Comparison of ENCODE assay signal across 10 mouse cellular contexts in genomic region chr11:56159412-56160074, GRCm38 (mm10).
A peak's percentile ranks its signal among the peaks of the same experiment; 100 is the strongest.
DNase-seq lines count a peak whose midpoint lies in the region; ATAC-seq and TF ChIP-seq lines count a peak whose summit lies in the region.
"Had no signal": no experiment of that assay in that cellular context is flagged by ENCODE, and none has a peak within 500 bp of the region (broad histone marks: within the 10 kb centered on the region; RNA-seq: fewer than 3 reads in every experiment).

No protein-coding gene starts in this region.

- H3K9ac ChIP-seq in lung, embryonic 14.5 days: no peak overlapping the region
- H3K9ac ChIP-seq: heart, embryonic 13.5 days had no signal

- peak; percentile 8 for DNase-seq in gastrocnemius, postnatal 10 days
- DNase-seq in gastrocnemius, postnatal 25 days: no peak
- DNase-seq in cerebellum, adult 2 months: peak; percentile 26 to 35
- DNase-seq in frontal cortex, postnatal 10 days (ENCODE audit: low spot score in 2 of 2): peak; percentile 20 to 57
- DNase-seq in kidney, postnatal 36 days: peak; percentile 14 to 49
- DNase-seq in lung, embryonic 14.5 days: peak; percentile 81
- DNase-seq in right cerebral cortex, adult 18-20 months: peak; percentile 59
- no peak for DNase-seq in spleen, postnatal 4 days (ENCODE audit: low spot score in 2 of 2)

- H3K4me2 ChIP-seq in lung, embryonic 14.5 days: no peak overlapping the region
- H3K4me2 ChIP-seq: heart, embryonic 13.5 days had no signal

- H3K4me1 ChIP-seq in cerebellum, adult 2 months (ENCODE audit: control insufficient read depth, insufficient read depth, low read length): no peaks in the 10 kb centered on the region
- no peaks in the 10 kb centered on the region for H3K4me1 ChIP-seq in lung, embryonic 14.5 days (ENCODE audit: insufficient read depth)
- H3K4me1 ChIP-seq: heart, embryonic 13.5 days had no signal

- no peak for TF ChIP-seq POLR2A in cerebellum, adult 2 months (IDR thresholded peaks at IDR 0.05; ENCODE audit: borderline replicate concordance, insufficient read depth, low read length)

- TF ChIP-seq CTCF in cerebellum, adult 2 months (IDR thresholded peaks at IDR 0.05; ENCODE audit: borderline replicate concordance, insufficient read depth, low read depth, low read length): peak; percentile 51; the same call in 1 of the 2 replicates
- TF ChIP-seq CTCF in lung, embryonic 14.5 days (IDR thresholded peaks at IDR 0.05; ENCODE audit: low read depth): peak; percentile 69

- no peaks in the 10 kb centered on the region for H3K9me3 ChIP-seq in lung, embryonic 14.5 days (ENCODE audit: low read depth, low read length)
- H3K9me3 ChIP-seq: heart, embryonic 13.5 days had no signal

- no peak overlapping the region for H3K4me3 ChIP-seq in cerebellum, adult 2 months (replicated peaks; ENCODE audit: insufficient read depth, low read depth, low read length)
- no peak overlapping the region for H3K4me3 ChIP-seq in lung, embryonic 14.5 days (ENCODE audit: low read depth, low read length)
- H3K4me3 ChIP-seq: heart, embryonic 13.5 days had no signal

- H3K27me3 ChIP-seq in cerebellum, adult 2 months (ENCODE audit: control insufficient read depth, insufficient read depth, low read length): no peaks in the 10 kb centered on the region
- H3K27me3 ChIP-seq in lung, embryonic 14.5 days (ENCODE audit: insufficient read depth, low read length): no peaks in the 10 kb centered on the region
- H3K27me3 ChIP-seq: heart, embryonic 13.5 days had no signal

- H3K36me3 ChIP-seq in lung, embryonic 14.5 days (ENCODE audit: insufficient read depth): no peaks in the 10 kb centered on the region
- H3K36me3 ChIP-seq: G1E; heart, embryonic 13.5 days had no signal

- peak; percentile 75 for ATAC-seq in lung, embryonic 14.5 days (ENCODE audit: insufficient read depth)

- H3K27ac ChIP-seq in cerebellum, adult 2 months (ENCODE audit: insufficient read depth, low read length): no peak overlapping the region
- H3K27ac ChIP-seq in lung, embryonic 14.5 days (ENCODE audit: low read depth): no peak overlapping the region
- H3K27ac ChIP-seq: heart, embryonic 13.5 days had no signal

- WGBS in cerebellum, adult 2 months: 8% methylated on average over 10 of the region's 10 CpGs
- 40% methylated on average over 10 of the region's 10 CpGs for WGBS in lung, embryonic 14.5 days

Comparison
In these comparisons a context has a peak if more than half of its experiments do, and no peak if none do; other contexts are left out.
1. DNase-seq: peak in gastrocnemius, postnatal 10 days (single experiment), cerebellum, adult 2 months (2 of 2), frontal cortex, postnatal 10 days (2 of 2), kidney, postnatal 36 days (2 of 2), lung, embryonic 14.5 days (single experiment) and right cerebral cortex, adult 18-20 months (single experiment); none in gastrocnemius, postnatal 25 days (single experiment) and spleen, postnatal 4 days (0 of 2).